Mouse (Mus musculus) right cerebral cortex, adult 2 months (tissue): ENCODE results near the gene Ugt2b36.
"Not testable (repeated sequence)": the region's sequence is repeated elsewhere in the genome, so short reads cannot be mapped to it uniquely, and the experiment has no call there.

Experiments
- DNase-seq, 2 experiments: peaks; one replicate each; pipeline ENCODE4 v3.0.0; 2021 to 2022; ENCODE audit warnings: low spot score in 2 of 2

Ugt2b36 gene

GRCm38 (mm10) chr5:87092346-87093027 lies at the start of gene Ugt2b36:
Ugt2b36 (minus strand) TSS chr5:87092555.
- no peak for DNase-seq

DNA sequence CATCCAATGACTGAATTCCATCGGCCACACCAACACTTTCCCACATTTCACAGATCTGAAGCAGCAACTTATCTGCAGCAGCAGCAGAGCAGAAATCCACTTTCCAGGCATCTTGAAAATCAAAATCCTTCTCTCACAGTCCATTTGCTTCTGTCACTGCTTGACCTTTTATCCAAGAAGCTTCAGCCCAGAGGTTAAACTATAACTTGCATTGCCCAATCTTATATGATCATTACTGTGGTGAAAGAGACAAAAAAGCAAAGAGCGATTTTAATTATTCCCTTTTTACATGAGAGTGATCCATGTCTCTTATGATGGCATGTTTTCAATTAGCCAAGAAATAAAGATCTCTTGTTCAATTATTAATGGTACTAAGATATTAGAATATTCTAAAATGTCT lies 47.8 kb upstream of the Ugt2b36 start, which contains the start of gene Ugt2b5:
TSS of gene Ugt2b5 (minus strand) at position 123 of the 400 bp plus-strand sequence.
- not testable (repeated sequence) for DNase-seq

DNA sequence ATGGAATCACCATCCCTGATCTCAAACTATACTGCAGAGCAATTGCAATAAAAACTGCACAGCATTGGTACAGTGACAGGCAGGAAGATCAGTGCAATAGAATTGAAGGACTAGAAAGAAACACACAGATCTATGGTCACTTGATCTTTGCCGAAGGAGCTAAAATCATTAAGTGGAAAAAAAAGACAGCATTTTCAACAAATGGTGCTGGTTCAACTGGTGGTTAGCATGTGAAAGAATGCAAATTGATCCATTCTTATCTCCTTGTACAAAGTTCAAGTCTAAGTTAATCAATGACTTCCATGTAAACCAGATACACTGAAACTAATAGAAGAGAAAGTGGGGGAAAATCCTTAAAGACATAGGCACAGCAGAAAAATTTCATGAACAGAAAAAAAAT lies 11.3 kb upstream of the Ugt2b36 start:
- not testable (repeated sequence) for DNase-seq

GRCm38 (mm10) chr5:87091111-87091510 lies 1.2 kb downstream of the Ugt2b36 start:
- no peak for DNase-seq

DNA sequence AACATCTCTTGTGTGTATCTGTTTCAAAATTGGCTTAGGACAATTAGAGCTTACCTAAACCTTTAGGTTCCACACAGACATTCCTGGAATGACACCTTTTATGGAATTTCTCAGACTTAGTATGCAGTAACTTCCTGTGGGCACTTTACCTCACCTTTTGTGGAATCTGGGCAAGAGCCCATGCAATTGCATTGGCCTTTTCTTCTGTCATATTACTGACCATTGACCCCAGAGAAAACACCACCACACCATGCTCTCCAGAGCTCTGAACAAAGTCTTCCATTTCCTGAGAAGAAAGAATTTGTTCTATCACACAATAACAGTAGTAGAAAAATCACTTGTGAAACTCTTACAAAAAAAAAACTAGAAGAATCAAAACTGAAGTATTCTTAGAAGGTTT lies 3.1 kb downstream of the Ugt2b36 start:
- no peak for DNase-seq

GRCm38 (mm10) chr5:87086269-87086668 lies 6.1 kb downstream of the Ugt2b36 start:
- DNase-seq = no peak

GRCm38 (mm10) chr5:87030624-87031023 lies 61.7 kb downstream of the Ugt2b36 start:
- DNase-seq = no peak

- DNase-seq = no peak
Measured at GRCm38 (mm10) chr5:87027359-87027758, 65.0 kb downstream of the Ugt2b36 start.
